Mouse (Mus musculus) gastrocnemius, postnatal 4 days (tissue): ENCODE data around the gene Shc1. TPM values are rescaled to one million over a fixed set of nuclear protein-coding genes. Genes with fewer than 3 reads are reported as not detected.
A peak's percentile ranks its signal among the peaks of the same experiment; 100 is the strongest.

Experiments used
- DNase-seq, 2 experiments: peaks; one replicate each; pipeline ENCODE4 v3.0.0; 2021 to 2022; ENCODE audit warnings: low spot score in 2 of 2, mixed read lengths in 2 of 2
- total RNA-seq, 2 experiments: library from RNA; stranded (reverse); gene quantifications; 2 replicates each; pipeline ENCODE4 v1.2.3; 2021

Gene Shc1
- total RNA-seq, 2 experiments from 2014 or later = 73.1 to 80.6 TPM

DNA sequence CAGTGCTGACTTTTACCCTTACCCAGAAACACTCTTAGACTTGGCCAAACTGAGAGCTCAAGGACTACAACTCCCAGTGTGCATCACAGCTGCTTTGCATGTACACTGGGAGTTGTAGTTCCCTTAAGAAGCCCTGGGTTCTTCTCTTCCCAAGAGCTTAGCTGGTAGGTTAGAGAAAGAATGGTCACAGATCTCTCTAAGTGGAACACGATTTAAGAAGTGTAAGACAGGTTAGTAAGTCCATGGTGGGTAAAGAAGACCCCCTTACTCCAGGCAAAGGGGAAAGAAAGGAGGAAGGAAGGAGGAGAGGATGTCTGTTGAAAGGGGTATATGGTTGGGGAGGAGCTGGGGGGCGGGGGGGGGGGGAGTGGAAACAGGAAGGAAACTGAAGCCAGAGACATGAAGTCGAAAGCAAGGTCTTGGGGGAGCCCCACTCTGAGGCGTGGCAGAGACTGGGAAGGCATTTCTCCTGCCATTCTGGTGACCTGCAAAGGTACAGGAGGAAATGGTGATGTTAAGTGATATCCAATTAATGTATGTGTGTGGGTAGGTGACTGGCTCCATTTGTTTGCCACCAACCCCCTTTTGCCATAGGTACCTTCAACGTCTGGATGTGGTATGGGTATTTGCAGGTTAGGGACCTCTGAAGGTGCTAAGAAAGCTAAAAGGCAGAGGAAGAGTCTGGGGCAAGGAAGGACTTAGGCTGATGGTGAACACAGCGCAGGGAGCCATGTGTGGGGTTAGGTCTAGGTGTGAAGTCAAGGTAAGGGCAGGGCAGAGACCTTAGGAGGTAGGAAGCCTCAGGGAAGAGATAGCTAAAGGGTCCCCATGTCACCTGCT, 29.1 kb upstream of the Shc1 start:
- DNase-seq = no peak

DNA sequence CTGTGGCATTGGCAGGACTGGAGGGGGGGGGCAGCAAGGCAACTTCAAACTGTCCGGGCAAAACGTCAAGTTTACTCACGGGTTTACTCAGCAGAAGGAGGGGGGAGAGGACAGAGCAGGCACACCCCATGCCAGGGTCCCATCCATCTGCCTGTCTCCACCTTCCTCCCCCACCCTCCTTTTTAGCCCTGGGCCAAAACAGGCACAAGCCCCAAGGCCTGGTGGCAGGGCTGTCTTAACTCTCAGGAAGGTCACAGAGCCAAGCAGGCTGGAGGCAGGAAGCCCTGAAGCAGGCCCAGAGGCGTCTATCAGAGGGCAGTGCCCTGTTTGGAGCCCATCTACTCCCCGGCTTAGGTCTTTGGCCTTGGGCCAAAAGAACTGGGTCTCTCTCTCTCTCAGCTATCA, 28.1 kb upstream of the Shc1 start:
- DNase-seq = no peak

DNA sequence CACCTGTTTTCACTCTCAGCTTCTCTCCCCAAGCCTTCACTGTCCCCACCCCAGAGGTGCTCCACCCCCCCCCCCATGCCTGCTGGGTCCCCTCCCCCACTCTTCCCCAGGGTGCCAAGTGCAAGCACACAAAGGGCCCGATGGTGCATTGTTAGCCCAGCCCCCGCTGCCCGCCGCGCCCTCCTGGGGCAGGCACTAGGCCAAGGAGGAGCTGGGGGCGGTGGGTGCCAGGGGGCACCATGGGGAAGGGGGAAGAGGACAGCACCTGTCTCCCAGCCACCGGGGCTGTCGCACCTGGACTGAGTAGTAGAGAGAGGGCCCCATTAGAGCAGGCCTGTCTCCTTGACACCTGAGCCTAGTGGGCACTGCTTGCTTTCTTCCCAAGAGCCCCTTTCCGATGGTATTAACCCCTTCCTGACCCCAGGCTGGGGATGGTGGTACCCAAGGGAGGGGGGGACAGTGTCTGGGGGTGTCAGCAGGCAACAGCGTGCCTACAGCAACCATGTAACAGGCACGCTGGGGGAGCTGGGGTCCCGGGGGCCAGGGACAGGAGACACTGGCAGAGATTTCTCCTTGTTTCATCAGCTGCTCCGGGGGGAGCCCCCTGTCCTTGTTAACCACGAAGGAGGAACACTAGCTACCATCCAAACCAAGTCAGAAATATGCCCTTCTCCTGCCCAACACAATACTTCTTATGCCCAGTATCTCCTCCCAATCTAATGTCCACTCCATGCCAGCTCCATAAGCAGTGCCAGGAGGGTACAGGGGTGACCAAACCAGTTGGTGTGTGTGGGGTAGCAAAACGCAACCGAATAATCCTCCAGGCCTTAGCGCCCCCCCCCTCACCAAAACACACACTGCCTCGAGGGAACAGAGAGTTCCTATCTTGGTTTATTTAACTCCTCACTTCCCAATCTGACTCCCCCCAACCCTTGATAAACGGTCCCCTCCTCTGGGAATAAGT, 27.3 kb upstream of the Shc1 start:
- no peak for DNase-seq

DNA sequence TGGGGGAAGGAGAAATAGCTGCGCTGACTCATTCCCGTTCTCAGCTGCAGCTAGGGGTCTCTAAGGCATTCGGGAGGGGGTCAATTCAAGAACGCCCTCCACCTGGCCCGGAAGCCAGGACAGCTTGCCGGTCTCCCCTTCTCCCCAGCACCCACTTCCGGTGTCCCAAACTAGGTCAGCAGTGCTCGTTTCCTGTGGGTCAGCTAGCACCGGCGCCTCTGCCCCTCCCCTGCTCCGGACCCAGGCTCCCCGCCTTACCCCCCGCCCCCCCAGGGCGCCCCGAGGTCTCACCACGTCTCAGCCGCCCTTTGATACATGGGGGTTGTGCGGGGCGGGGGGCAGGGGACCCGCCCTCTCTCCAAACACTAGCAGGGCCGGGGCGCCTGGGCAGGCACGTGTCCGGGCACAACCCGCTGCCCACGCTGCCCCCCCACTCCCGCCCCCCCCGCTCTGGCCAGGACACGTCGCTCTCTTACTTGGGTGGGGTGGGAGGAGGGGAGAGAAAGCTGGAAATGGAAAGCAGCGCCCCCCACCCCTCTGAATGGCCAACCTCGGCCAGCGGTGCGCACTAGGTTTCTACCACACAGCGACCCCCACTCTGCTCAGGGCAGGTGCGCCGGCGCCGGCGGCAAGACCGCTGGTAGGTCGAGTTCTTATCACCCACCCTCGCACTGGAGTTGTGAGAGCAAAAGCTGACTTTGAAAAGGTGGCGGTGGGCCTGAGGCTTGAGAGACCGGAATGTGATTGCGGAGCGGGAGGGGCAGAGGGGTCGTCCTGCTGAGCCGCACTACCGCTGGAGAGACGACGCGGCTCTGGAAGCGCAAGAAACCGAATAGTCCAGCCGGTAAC, 26.4 kb upstream of the Shc1 start:
- no peak for DNase-seq

DNA sequence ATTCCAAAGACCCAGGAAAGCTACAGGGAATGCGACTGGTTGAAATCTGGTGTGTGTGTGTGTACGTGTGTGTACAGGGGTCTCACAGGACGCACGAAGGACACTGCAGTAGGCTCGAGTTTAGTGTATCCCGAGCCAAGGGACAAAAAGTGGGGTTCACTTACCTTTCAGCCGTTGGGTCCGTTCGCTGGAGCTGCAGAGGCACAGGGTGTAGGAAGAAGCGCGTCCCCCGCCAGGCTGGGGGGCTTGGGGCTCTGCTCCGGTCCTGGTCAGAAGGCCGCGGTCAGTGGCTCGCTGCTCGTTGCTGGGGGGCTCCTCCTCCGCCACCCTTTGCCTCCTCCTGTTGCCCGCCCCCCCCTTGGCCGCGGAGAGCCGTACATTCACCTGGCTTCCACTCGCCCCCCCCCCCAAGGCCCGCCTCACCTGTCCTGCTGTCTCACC, 25.4 kb upstream of the Shc1 start:
- DNase-seq = no peak

DNA sequence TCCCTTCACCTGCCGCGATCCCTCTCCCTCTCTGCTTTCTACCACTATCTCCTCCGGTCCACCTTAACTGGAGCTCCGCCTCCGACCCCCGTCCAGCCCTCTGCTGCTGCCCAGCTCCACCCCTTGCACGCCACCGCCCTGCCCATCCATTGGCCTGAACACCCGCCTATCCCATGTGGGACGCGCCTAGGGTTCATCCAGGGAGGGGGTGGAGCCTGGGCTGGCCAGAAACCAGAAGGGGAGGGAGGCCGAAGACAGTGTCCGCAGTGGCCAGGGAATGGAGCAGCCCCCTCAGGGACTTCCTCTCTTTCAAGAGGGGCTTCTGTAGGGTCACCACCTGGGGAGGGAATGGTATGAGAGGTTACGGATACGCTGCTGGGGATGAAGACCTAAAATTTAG, 24.6 kb upstream of the Shc1 start:
- peak; percentile 97 to 99 for DNase-seq

DNA sequence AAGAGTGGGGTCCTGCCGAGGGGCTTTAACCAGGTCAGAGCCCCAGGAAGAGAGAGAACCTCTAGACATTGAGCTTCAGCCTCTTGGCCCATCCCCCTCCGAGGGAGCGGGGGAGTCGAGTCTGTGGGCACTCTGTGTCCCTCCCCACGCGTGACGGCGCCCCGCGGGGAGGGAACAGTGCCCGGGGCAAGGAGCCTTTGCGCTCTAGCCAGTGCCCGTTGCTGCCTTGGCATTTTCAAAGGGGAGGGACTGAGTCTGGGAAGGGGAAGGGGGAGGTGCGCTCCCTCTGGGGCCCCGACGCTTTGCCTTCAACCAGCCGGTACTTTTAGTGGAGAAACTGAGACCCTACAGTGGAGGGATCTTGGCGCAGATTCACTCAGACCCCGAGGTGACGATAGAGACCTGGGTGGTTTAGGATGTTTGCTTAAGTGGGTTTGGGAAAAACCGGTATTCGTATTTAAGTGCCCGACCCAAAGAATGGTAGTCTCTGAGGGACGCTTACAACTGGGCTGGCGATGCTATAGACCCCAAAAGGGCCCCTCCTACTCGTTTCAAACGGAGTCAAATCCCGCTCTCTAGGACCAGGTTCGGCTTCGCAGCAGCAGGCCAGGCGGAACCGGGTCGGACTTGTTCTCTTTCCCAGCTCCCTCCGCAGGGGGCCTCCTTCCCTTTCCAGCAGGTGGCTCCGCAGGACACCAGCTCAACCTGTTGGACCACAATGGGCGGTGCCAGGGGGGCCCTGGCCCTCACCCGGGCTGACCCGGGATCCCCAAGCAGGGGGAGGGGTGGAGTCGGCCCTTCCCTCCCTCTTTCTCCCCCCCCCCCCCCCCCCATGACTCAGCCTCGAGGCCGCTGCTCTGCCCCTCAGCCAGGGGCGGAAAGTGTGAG, 24.0 kb upstream of the Shc1 start, which contains the start of gene Zbtb7b:
Gene Zbtb7b, minus strand, starts transcription at position 771 of the 888 bp plus-strand sequence.
- DNase-seq = peak; percentile 70 to 81

DNA sequence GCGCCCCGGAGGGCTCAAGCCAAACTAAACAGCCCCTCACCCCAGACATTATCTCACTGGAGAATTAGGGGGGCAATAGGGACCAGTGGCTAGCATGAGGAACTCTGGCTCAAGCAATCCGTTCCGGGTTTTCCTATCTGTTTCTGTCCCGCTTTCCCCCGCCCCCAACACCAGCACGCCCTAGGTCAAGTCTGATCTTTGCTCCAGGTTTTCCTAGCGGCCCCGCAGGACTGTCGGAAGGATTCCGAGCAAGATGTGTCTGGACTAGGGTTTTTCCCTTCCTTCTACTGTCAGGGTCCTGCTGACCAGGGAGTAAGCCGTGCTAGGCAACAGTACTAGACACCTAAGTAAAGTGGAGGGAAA, 23.4 kb upstream of the Shc1 start:
- peak; percentile 69 to 86 for DNase-seq

DNA sequence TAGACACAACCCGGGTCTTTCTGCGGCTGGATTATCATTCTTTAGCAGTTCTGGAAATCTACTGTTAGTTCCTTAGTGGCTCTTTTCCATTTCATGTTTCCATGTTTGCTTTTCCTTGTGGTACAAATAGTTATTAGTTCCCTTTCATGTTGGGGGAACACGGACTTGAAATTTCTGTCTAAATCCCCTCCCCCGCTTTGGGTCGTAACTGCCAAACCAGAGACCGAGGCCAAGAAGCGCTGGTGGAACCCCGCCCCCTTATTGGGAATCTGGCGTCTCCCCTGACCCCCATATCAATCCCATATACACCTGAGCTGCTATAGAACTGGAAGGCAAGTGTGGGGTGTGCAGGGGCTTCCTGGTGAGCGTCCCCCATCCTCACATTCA, 22.8 kb upstream of the Shc1 start:
- no peak for DNase-seq

DNA sequence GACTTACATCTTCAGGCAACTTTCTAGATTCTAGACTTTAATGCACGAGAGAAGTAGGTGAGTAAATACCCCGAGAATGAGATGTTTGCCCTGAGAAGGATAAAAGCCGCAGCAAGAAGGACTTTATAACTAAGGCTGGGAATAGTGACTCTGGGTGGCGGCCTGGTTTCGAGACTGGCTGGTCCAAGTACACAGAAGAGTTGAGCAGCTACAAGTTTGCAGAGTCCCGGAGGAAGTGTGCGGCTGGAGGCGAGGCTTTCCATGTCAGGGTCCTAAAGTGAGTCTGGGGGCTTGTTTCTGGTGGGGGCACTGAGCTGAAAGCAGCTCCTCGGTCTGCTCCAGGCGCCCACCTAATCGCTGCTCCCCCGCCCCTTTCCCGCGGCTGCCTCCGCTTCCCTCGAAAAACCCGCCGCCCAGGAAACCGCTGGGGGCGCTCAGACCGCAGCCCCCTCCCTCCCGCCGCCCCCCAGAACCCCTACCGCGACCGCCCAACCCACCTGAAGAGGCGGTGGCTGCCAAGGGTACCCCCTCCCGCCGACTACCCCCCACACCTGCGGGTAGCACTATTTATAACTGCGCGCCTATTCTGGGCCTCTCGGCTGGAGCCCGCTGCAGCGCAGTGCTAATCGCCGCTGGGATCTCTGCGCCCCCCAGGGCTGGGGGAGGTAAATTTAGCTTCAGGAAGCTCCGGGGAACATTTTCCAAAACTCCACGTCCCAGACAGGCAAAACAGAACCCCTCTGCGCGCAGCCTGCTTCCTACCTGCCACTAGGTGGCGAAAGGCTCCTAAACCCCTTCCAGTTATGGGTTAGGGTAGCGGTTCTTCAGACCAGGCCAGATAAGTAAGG, 22.2 kb upstream of the Shc1 start:
- DNase-seq = peak in 1 of 2 experiments; percentile 69

DNA sequence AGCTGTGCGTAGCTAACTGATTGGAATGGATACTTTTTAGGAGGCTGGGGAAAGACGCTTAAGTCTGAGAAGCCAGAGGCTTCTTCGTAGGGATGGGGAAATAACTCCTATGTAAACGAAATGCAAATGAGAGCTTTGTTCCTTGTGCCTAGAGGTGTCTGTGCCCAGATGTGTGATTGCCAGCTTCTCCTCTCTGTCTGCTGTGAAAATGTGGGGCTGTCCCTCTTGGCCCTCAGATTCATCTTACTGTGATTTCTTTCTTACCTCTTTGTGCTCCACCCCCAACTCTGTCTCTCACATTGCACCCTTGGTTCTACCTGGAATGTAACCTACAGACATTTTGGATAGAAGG, 21.6 kb upstream of the Shc1 start:
- no peak for DNase-seq

DNA sequence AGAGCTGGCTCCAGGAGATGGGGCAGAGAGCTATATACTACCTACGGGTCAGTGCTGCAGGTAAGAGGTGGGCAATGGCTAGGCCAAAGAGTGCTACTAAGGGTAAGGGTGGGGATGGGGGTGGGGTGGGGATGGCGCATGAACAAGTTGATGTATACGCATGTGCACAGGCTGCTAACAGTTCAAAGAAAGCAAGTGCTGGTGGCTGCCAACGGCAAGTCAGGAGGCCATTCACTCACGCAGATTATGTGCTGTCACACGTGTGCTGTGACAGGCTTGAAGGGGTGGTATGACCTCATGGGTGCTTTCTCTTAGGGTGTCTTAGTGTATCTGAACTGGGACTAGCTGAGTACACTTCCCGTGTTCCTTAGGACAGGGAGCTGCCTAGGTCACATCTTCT, 16.9 kb upstream of the Shc1 start:
- DNase-seq = no peak

DNA sequence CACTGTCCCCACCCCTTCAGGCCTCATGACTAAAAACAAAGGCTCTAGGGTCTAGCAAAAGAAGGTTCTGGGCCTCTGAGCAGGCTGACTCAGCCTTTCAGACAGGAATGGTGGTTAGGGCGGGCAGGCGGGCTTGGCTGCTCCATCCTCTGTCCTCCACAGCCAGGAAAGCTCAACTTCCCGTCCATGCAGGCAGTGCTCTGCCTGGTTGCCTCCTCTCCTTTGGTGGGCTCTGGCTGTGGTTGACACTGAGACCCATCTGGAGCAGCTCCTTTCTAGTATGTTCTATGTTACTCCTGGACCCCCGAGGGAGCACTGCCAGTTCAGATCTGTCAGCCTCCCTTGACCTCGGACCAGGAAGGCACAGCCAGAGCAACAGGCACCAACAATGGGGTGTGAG, 15.6 kb upstream of the Shc1 start, which contains the start of gene Lenep:
Gene Lenep, minus strand, starts transcription at position 101 of the 400 bp plus-strand sequence.
- no peak for DNase-seq

DNA sequence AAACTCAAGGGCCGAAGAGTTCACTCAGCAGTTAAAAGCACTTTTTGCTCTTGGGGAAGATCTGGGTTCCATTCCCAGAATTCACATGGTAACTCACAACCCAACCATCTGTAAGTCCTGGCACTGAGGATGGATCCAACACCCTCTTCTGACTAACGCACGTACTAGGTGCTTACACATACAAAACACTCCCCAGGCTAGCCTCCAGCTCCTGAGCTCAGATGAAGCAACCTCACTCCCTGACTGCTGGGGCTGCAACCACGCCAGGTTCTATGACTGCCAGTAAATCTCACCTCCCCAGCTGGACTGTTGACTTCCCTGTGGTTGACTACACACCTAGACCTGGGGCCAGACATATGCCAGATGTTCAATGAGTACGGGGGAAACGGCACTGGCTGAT, 11.4 kb upstream of the Shc1 start:
- no peak for DNase-seq

DNA sequence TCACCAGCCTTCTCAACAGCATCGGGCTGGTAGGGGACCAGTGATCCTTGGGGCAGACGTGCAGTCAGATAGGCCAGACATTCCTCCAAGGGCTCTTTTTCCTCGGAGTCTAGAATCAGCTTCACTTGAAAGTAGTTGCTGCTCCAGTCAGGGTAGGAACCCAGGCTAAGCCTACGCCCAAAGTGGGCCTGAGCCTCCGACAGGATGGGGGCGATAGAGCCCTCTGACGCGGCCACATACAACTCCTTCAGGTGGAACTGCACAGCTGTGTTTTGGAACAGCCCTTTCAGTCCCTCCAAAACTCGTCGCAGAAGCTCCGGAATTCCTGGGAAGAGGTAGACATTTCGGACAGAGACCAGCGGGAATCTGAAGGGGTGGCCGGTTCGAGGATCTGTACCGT, 9.8 kb upstream of the Shc1 start:
- DNase-seq = no peak

DNA sequence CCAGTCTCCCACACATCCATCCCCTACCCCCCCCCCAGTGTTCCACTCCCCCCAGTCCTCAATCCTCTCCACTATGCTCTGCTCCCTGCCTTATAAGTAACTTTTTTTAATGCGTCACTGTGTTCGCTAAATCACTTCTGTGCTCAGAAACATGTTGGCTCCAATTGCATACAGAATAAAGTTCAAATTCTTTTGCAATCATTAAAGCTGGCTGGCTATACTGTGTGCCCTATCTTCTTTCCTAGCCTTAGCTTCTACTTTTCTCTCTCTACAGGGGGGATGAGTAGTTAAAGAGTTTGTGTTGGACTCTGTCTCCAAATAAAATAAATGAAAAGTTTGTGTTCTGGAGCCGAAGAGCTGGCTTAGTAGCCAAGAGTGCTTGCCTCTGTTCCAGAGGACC, 8.5 kb upstream of the Shc1 start:
- DNase-seq = no peak

DNA sequence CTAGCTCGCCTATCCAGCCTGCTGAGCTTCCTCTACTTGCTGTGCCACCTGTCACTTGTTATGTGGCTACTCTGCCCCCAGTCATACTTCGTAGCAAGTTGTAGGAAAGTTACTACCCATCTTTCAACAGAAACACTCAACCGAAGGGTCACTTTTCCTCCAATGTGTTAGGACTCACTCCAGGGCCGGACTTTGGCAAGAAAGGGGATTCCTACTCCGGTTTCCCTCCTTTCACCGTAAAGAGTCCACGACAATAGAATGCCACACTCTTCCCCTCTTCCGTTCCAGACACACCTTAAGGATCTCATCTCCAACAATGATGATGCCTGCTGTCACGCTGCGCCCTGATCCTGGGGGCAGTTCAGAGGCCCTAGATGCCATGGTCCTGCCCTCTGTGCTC, 7.4 kb upstream of the Shc1 start:
- no peak for DNase-seq

DNA sequence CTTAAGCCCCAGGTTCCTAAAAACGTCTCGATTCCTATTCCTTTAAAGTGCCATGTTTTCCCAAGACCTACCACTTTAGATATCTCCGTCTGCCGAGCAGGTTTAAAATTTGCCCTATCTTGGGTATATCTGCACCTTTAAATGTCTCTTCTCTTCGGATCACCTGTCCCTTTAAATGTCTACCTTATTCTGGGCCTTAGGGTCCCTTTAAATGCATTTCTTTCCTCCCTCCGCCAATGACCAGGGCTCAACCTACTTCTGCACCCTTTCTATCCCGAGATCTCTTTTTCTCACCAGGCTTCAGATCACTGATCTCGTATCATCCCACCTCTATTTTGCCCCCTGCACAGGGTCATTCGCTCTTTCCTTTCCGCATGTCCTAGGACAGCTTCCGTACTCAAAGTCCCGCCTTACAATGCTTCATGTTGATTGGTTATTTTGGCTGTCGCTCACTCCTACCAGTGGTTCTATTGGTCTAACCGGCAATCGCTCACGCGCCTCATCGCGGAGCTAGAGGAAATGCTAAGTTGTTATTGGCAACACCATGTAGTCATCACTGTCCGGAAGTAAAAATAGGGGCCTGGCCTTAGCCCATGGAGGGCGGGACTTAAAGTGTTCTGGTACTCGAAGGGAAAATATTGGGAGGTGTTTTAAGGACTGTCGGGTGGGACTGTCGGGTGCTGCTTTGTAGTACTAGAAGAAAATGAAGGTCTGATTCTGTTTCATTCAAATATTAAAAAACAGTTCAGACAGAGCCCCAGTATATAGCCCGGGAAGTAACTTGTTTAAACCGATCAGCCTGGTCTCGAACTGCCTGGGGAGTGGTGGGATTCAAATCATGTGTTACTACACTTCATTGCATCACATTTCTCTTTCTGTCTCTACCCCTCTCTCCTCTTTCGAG, 6.5 kb upstream of the Shc1 start, which contains the start of gene Flad1:
Gene Flad1, minus strand, starts transcription at position 381 of the 904 bp plus-strand sequence.
- peak; percentile 87 to 93 for DNase-seq
